Mouse (Mus musculus) cerebellum, adult 2 months (tissue): ENCODE data around the gene Lrtm1. TPM values are rescaled to one million over a fixed set of nuclear protein-coding genes. Genes with fewer than 3 reads are reported as not detected.

Experiments
- DNase-seq, 2 experiments: peaks; one replicate each; pipeline ENCODE4 v3.0.0; 2021
- H3K27ac ChIP-seq: fragments of 200-500 bp; 2 replicates; pipeline ENCODE4 v1.5.1; 2012; ENCODE audit warnings: low read length, control low read depth, inconsistent platforms; ENCODE audit not compliant: insufficient read depth
- H3K27me3 ChIP-seq: fragments of 200-500 bp; 2 replicates; pipeline ENCODE4 v1.6.1; 2012; ENCODE audit warnings: inconsistent platforms, mild to moderate bottlenecking, low read length, moderate library complexity; ENCODE audit not compliant: control insufficient read depth, insufficient read depth
- H3K4me1 ChIP-seq: fragments of 200-500 bp; 2 replicates; pipeline ENCODE4 v1.6.1; 2011; ENCODE audit warnings: low read length; ENCODE audit not compliant: control insufficient read depth, insufficient read depth
- H3K4me3 ChIP-seq: fragments of 200-500 bp; replicated peaks from 2 replicates; pipeline ENCODE3; 2011; ENCODE audit warnings: mild to moderate bottlenecking, low read depth, low read length, control low read depth; ENCODE audit not compliant: insufficient read depth
- CTCF ChIP-seq: fragments of 200-500 bp; IDR thresholded peaks from 2 replicates; pipeline ENCODE4 v1.5.1; 2011; ENCODE audit warnings: low read depth, mild to moderate bottlenecking, control low read depth, low read length, moderate library complexity, borderline replicate concordance; ENCODE audit not compliant: insufficient read depth
- POLR2A ChIP-seq: fragments of 200-500 bp; IDR thresholded peaks from 2 replicates; pipeline ENCODE4 v1.6.1; 2011; ENCODE audit warnings: low read length, control low read depth, borderline replicate concordance; ENCODE audit not compliant: insufficient read depth
- WGBS: fragments of 180-500 bp; shearing (Covaris S2); methylation state at CpG from one replicate; pipeline ENCODE4 v1.1.7; 2018; 5-methylcytosine and 5-hydroxymethylcytosine counted together
- polyA plus RNA-seq: library from polyadenylated mRNA; depleted of rRNA; stranded (reverse); fragments of >200 nt; gene quantifications from 2 replicates; pipeline ENCODE4 v1.2.3, GENCODE M21; 2012; rRNA removed

The Lrtm1 gene
- not detected in 2 replicates for polyA plus RNA-seq

GRCm38 (mm10) chr14:29017883-29018282 is at the start of gene Lrtm1:
Gene Lrtm1, plus strand, starts transcription at chr14:29018208.
- peaks cover 10% of the 10 kb centered on the region; the same call in 1 of the 2 replicates for H3K4me1 ChIP-seq
- H3K4me3 ChIP-seq: no peak within 1 kb of the TSS
- DNase-seq: no peak
- 71% methylated on average over 5 of the region's 5 CpGs for WGBS
- no peak within 1 kb of the TSS for H3K27ac ChIP-seq
- TF ChIP-seq CTCF (no peak), POLR2A (no peak)
- no peaks in the 10 kb centered on the region for H3K27me3 ChIP-seq

GRCm38 (mm10) chr14:28969247-28969646 is 48.8 kb upstream of the Lrtm1 start:
- DNase-seq: no peak
- Histone ChIP-seq H3K4me3 (no peak overlapping the region), H3K27me3 (no peaks in the 10 kb centered on the region), H3K4me1 (no peaks in the 10 kb centered on the region), H3K27ac (no peak overlapping the region)
- WGBS: 98% methylated on average over 4 of the region's 4 CpGs
- TF ChIP-seq POLR2A (no peak), CTCF (no peak)

DNA sequence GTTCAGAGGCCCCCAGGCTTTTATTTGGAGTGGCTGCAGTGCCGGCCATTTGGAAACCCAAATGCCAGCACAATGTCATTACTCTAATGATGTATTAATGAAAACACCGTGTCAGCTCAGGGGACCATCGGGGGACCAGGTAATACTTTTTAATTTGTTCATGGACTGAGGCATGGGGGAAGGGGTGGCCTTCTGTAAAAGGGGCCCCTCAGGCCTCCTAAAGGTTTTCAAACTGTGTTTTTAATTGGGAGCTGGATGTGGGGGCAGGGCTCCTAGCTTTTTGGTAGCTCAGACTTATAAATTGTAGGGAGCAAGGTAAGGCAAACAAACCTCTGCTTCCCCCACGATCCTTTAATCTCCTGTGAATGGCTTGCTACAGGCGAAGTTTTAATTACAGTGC is 45.4 kb upstream of the Lrtm1 start:
- no peak for DNase-seq

DNA sequence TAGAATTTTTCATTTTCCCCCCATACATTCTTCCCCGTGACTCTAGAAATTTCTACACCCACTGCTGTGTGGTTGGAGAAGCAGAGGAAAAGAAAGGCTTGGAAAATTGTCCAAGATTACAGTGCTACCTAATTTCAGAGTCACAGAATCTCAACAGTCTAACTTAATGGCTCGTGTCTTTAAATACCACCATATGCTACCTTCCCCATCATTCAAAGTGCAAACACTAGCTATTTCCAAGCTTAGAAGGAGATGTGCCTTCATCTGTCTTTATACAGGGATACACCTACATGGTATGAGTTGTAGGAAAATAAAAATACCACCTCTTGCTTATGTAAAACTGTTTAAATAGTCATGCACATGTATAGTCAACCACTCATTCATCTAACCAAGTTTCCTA is 38.8 kb upstream of the Lrtm1 start:
- TF ChIP-seq CTCF: no peak
- TF ChIP-seq POLR2A: no peak
- no peak overlapping the region for H3K27ac ChIP-seq
- H3K27me3 ChIP-seq: no peaks in the 10 kb centered on the region
- no peak for DNase-seq
- H3K4me1 ChIP-seq: peaks cover 7% of the 10 kb centered on the region
- no peak overlapping the region for H3K4me3 ChIP-seq
- 92% methylated on average over 2 of the region's 2 CpGs for WGBS

More for the DNA sequence above, 45.4 kb upstream of the Lrtm1 start:
- WGBS: 81% methylated on average over 5 of the region's 5 CpGs
- TF ChIP-seq CTCF (no peak), POLR2A (no peak)
- Histone ChIP-seq H3K27ac (no peak overlapping the region), H3K27me3 (no peaks in the 10 kb centered on the region), H3K4me3 (no peak overlapping the region), H3K4me1 (no peaks in the 10 kb centered on the region)

GRCm38 (mm10) chr14:28980482-28980881 is 37.5 kb upstream of the Lrtm1 start:
- no peak for DNase-seq
- Histone ChIP-seq H3K27me3 (no peaks in the 10 kb centered on the region), H3K4me1 (peaks cover 9% of the 10 kb centered on the region), H3K27ac (no peak overlapping the region), H3K4me3 (no peak overlapping the region)
- TF ChIP-seq CTCF (no peak), POLR2A (no peak)
- WGBS: 73% methylated on average over 3 of the region's 3 CpGs

DNA sequence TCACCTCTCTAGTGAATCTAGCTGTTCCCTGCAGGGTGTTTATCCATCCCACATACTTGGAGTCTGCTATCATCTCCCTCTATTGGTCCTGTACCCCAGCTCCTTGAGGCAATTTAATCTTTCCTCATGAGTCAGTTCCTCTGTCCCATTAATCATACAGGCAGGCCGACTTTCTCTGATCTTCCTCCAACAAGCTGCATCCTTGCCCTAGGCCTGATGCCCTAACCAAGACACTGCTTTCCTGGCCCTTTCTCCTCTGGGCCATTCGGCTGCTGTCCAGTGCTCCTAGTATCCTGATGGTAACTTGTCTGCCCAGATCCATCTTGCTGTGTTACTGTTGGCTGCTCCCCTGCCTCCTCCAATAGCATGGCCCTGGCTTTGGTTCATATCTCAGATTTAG is 33.7 kb upstream of the Lrtm1 start:
- 49% methylated on average over 2 of the region's 2 CpGs for WGBS
- no peak overlapping the region for H3K4me3 ChIP-seq
- TF ChIP-seq POLR2A (no peak), CTCF (no peak)
- H3K27ac ChIP-seq: no peak overlapping the region
- peaks cover 9% of the 10 kb centered on the region for H3K4me1 ChIP-seq
- no peaks in the 10 kb centered on the region for H3K27me3 ChIP-seq
- no peak for DNase-seq

DNA sequence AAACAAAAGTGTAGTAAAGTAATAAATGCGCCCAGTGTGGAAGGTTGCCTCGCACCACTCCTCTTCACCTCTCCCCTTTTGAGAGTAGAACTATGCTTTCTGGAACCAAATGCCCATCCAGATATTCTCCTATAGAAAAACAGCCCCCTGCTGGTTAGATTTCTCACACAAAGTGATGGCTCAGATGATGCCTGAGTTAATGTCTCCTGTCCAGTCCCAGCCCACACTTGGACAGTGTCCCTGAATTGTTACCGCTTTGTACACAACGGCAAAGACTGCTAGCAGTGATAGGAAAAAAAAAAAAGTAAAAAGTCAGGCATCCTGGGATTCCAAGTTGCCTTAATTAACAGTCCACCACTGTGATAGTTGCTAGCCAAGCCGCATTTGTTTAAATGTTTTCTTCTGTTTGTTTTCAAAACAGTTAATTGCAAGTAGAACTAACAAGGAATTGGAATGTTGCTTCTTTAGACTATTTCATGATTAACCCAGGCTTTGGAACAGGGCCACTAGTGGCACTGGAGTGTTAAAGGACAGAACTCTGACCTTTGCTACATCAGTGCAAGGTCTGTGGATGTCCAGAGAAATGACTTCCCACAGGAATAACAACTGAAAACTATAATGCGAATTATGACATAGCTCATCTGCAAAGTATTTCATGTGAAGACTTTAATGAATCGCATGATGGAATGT is 29.7 kb upstream of the Lrtm1 start:
- no peaks in the 10 kb centered on the region for H3K27me3 ChIP-seq
- no peak overlapping the region for H3K27ac ChIP-seq
- H3K4me3 ChIP-seq: no peak overlapping the region
- DNase-seq: no peak
- 77% methylated on average over 7 of the region's 7 CpGs for WGBS
- TF ChIP-seq CTCF (no peak), POLR2A (no peak)
- peaks cover 5% of the 10 kb centered on the region for H3K4me1 ChIP-seq

DNA sequence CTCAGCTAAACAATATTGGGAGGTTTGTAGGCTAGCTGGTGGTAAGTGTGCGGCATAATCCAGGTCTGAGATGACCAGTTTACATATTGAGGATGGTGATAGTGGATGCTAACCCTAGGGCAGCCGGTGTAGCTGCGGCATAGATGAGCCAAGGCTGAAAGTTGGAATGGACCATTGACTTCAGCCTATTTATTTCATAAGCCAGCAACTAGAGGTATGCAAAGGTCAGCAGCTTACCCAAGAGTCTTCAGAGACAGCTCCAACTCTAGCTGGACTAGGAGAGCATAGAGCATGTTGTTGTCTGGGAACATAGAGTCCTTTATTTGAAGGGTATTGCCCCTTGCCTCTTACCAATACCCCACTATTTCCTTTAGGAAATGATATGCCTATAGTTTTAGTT is 21.4 kb upstream of the Lrtm1 start:
- Histone ChIP-seq H3K4me1 (no peaks in the 10 kb centered on the region), H3K4me3 (no peak overlapping the region), H3K27ac (no peak overlapping the region), H3K27me3 (no peaks in the 10 kb centered on the region)
- DNase-seq: no peak
- no peak for TF ChIP-seq POLR2A
- no peak for TF ChIP-seq CTCF
- over 99% methylated on average over 3 of the region's 3 CpGs for WGBS
